In genomic region chr6:124925173-124925793, GRCm38 (mm10) we compare ENCODE assay signal across 11 mouse cellular contexts. TPM values are rescaled to one million over a fixed set of nuclear protein-coding genes. Genes with fewer than 3 reads are reported as not detected.
DNase-seq lines count a peak whose midpoint lies in the region; ATAC-seq and TF ChIP-seq lines count a peak whose summit lies in the region.
"Had no signal": no experiment of that assay in that cellular context is flagged by ENCODE, and none has a peak within 500 bp of the region (broad histone marks: within the 10 kb centered on the region; RNA-seq: fewer than 3 reads in every experiment).

No protein-coding gene starts in this region.

- H3K36me3 ChIP-seq in forebrain, embryonic 10.5 days (replicated peaks): no peaks in the 10 kb centered on the region
- H3K36me3 ChIP-seq in forebrain, embryonic 13.5 days (ENCODE audit: poor library complexity, severe bottlenecking): no peaks in the 10 kb centered on the region
- H3K36me3 ChIP-seq in E14TG2a.4 (ENCODE audit: insufficient read depth, low read length): no peaks in the 10 kb centered on the region
- no peaks in the 10 kb centered on the region for H3K36me3 ChIP-seq in intestine, postnatal 0 days (ENCODE audit: control insufficient read depth, insufficient read depth)
- H3K36me3 ChIP-seq in liver, embryonic 13.5 days: no peaks in the 10 kb centered on the region

- H3K4me3 ChIP-seq in forebrain, embryonic 10.5 days: no peak overlapping the region
- no peak overlapping the region for H3K4me3 ChIP-seq in forebrain, embryonic 13.5 days
- H3K4me3 ChIP-seq in E14TG2a.4 (replicated peaks; ENCODE audit: low read length): peak overlapping the region; percentile 3; the same call in 1 of the 2 replicates
- no peak overlapping the region for H3K4me3 ChIP-seq in intestine, postnatal 0 days (ENCODE audit: low read depth, low read length)
- no peak overlapping the region; the same call in 1 of the 2 replicates for H3K4me3 ChIP-seq in liver, embryonic 13.5 days (replicated peaks)

- no peak for ATAC-seq in forebrain, embryonic 13.5 days
- ATAC-seq in intestine, postnatal 0 days: peak; percentile 44
- ATAC-seq in liver, embryonic 13.5 days (ENCODE audit: low read depth): no peak
- ATAC-seq: activated CD4-positive, CD25-positive, alpha-beta regulatory T cell, adult 4 months; forebrain, embryonic 16.5 days had no signal

- peaks cover 42% of the 10 kb centered on the region for H3K4me1 ChIP-seq in forebrain, embryonic 10.5 days
- peaks cover 34% of the 10 kb centered on the region for H3K4me1 ChIP-seq in forebrain, embryonic 13.5 days
- H3K4me1 ChIP-seq in E14TG2a.4 (replicated peaks; ENCODE audit: low read depth, low read length): peaks cover 61% of the 10 kb centered on the region
- H3K4me1 ChIP-seq in intestine, postnatal 0 days (replicated peaks; ENCODE audit: control insufficient read depth, insufficient read depth, low read length): peaks cover 8% of the 10 kb centered on the region; the same call in 1 of the 2 replicates
- H3K4me1 ChIP-seq in liver, embryonic 13.5 days (replicated peaks): peaks cover 23% of the 10 kb centered on the region

- no peaks in the 10 kb centered on the region for H3K27me3 ChIP-seq in forebrain, embryonic 10.5 days (ENCODE audit: poor library complexity, severe bottlenecking)
- H3K27me3 ChIP-seq in forebrain, embryonic 13.5 days: no peaks in the 10 kb centered on the region
- H3K27me3 ChIP-seq in E14TG2a.4 (ENCODE audit: insufficient read depth, low read length): no peaks in the 10 kb centered on the region
- H3K27me3 ChIP-seq in intestine, postnatal 0 days (replicated peaks; ENCODE audit: control insufficient read depth, insufficient read depth, low read length): no peaks in the 10 kb centered on the region
- H3K27me3 ChIP-seq in liver, embryonic 13.5 days: peaks cover 22% of the 10 kb centered on the region

- no peak for DNase-seq in forebrain, embryonic 10.5 days (ENCODE audit: extremely low spot score, low spot score)
- no peak for DNase-seq in liver, embryonic 13.5 days
- DNase-seq in urinary bladder, adult 18-20 months (ENCODE audit: low spot score in 2 of 2): no peak
- no peak for DNase-seq in right cerebral cortex, postnatal 4 days
- no peak for DNase-seq in left cerebral cortex, adult 18-20 months (ENCODE audit: low spot score in 2 of 2)
- DNase-seq: cerebellum, adult 2 months had no signal

- no peaks in the 10 kb centered on the region for H3K9me3 ChIP-seq in forebrain, embryonic 10.5 days
- H3K9me3 ChIP-seq in forebrain, embryonic 13.5 days (replicated peaks): no peaks in the 10 kb centered on the region
- H3K9me3 ChIP-seq in E14TG2a.4 (ENCODE audit: low read length): no peaks in the 10 kb centered on the region
- no peaks in the 10 kb centered on the region for H3K9me3 ChIP-seq in intestine, postnatal 0 days (ENCODE audit: control insufficient read depth)
- no peaks in the 10 kb centered on the region for H3K9me3 ChIP-seq in liver, embryonic 13.5 days (replicated peaks)

- 43% methylated on average over 12 of the region's 12 CpGs for WGBS in forebrain, embryonic 10.5 days
- 38% methylated on average over 12 of the region's 12 CpGs for WGBS in forebrain, embryonic 13.5 days
- 12% methylated on average over 12 of the region's 12 CpGs for WGBS in intestine, postnatal 0 days
- WGBS in liver, embryonic 13.5 days (ENCODE audit: insufficient replicate concordance): 40% methylated on average over 12 of the region's 12 CpGs

- H3K4me2 ChIP-seq in forebrain, embryonic 13.5 days: no peak overlapping the region
- peak overlapping the region; percentile 53 for H3K4me2 ChIP-seq in intestine, postnatal 0 days (replicated peaks; ENCODE audit: low read depth)
- peak overlapping the region; percentile 19; the same call in 1 of the 2 replicates for H3K4me2 ChIP-seq in liver, embryonic 13.5 days

- H3K27ac ChIP-seq in forebrain, embryonic 10.5 days: 0 out of 2 replicates have a peak overlapping the region, but pooled peaks have one; percentile 31
- H3K27ac ChIP-seq in forebrain, embryonic 13.5 days: no peak overlapping the region
- H3K27ac ChIP-seq in intestine, postnatal 0 days (ENCODE audit: low read depth, low read length): peak overlapping the region; percentile 68
- peak overlapping the region; percentile 50 for H3K27ac ChIP-seq in liver, embryonic 13.5 days

- no peak overlapping the region for H3K9ac ChIP-seq in forebrain, embryonic 13.5 days
- H3K9ac ChIP-seq in intestine, postnatal 0 days (ENCODE audit: low read depth, low read length): 0 out of 2 replicates have a peak overlapping the region, but pooled peaks have one; percentile 37
- H3K9ac ChIP-seq in liver, embryonic 13.5 days: no peak overlapping the region

- TF ChIP-seq CTCF in E14TG2a.4 (conservative IDR thresholded peaks at IDR 0.05; ENCODE audit: low read length): no peak
- TF ChIP-seq CTCF in intestine, postnatal 0 days (IDR thresholded peaks at IDR 0.05; ENCODE audit: low read depth): peak; percentile 56

RNA-seq across cellular contexts. Expression of gene Ptms, which starts 5.4 kb away (rescaled TPM):
- polyA plus RNA-seq in forebrain, embryonic 10.5 days (2016; fragmentation: Nextera tagmentation; extraction: Ambion mirVana): 218 and 224 TPM in 2 replicates
- 588 and 626 TPM in 2 replicates for polyA plus RNA-seq in forebrain, embryonic 13.5 days (2015; fragmentation: Nextera tagmentation; extraction: Ambion mirVana)
- 167 and 169 TPM in 2 replicates for polyA plus RNA-seq in intestine, postnatal 0 days (2015; fragmentation: Nextera tagmentation; extraction: Ambion mirVana)
- 42.3 and 47.6 TPM in 2 replicates for polyA plus RNA-seq in liver, embryonic 13.5 days (2015; fragmentation: Nextera tagmentation; extraction: Ambion mirVana)
- total RNA-seq in left cerebral cortex, adult 18-20 months (2021): 100 to 1,000 TPM; 895 to 902 TPM

RNA-seq across cellular contexts. Expression of gene Mlf2, which starts 5.9 kb away (rescaled TPM):
- 388 and 398 TPM in 2 replicates for polyA plus RNA-seq in forebrain, embryonic 10.5 days (2016; fragmentation: Nextera tagmentation; extraction: Ambion mirVana)
- 398 and 409 TPM in 2 replicates for polyA plus RNA-seq in forebrain, embryonic 13.5 days (2015; fragmentation: Nextera tagmentation; extraction: Ambion mirVana)
- 265 and 269 TPM in 2 replicates for polyA plus RNA-seq in intestine, postnatal 0 days (2015; fragmentation: Nextera tagmentation; extraction: Ambion mirVana)
- 129 and 134 TPM in 2 replicates for polyA plus RNA-seq in liver, embryonic 13.5 days (2015; fragmentation: Nextera tagmentation; extraction: Ambion mirVana)
- total RNA-seq in left cerebral cortex, adult 18-20 months (2021): 100 to 1,000 TPM; 626 to 639 TPM

RNA-seq across cellular contexts. Expression of gene Lag3, which starts 13.8 kb away (rescaled TPM):
- polyA plus RNA-seq in forebrain, embryonic 10.5 days (2016; fragmentation: Nextera tagmentation; extraction: Ambion mirVana): 0.76 and 0.88 TPM in 2 replicates
- polyA plus RNA-seq in forebrain, embryonic 13.5 days (2015; fragmentation: Nextera tagmentation; extraction: Ambion mirVana): 1.3 and 1.9 TPM in 2 replicates
- 1.6 and 1.7 TPM in 2 replicates for polyA plus RNA-seq in intestine, postnatal 0 days (2015; fragmentation: Nextera tagmentation; extraction: Ambion mirVana)
- polyA plus RNA-seq in liver, embryonic 13.5 days (2015; fragmentation: Nextera tagmentation; extraction: Ambion mirVana): 0.14 and 0.18 TPM in 2 replicates
- total RNA-seq in left cerebral cortex, adult 18-20 months (2021): 1 to 10 TPM; 2.6 to 3.2 TPM

RNA-seq across cellular contexts. Expression of gene Cd4, which starts 37.3 kb away (rescaled TPM):
- 0.17 TPM in 1 of 2 replicates, not detected in the other for polyA plus RNA-seq in forebrain, embryonic 10.5 days (2016; fragmentation: Nextera tagmentation; extraction: Ambion mirVana)
- 0.08 TPM in 2 replicates for polyA plus RNA-seq in forebrain, embryonic 13.5 days (2015; fragmentation: Nextera tagmentation; extraction: Ambion mirVana)
- polyA plus RNA-seq in intestine, postnatal 0 days (2015; fragmentation: Nextera tagmentation; extraction: Ambion mirVana): 0.75 and 0.83 TPM in 2 replicates
- polyA plus RNA-seq in liver, embryonic 13.5 days (2015; fragmentation: Nextera tagmentation; extraction: Ambion mirVana): 0.17 TPM in 1 of 2 replicates, not detected in the other
- 1 to 10 TPM; 4.2 to 8.6 TPM for total RNA-seq in left cerebral cortex, adult 18-20 months (2021)

RNA-seq across cellular contexts. Expression of gene Cops7a, which starts 40.1 kb away (rescaled TPM):
- polyA plus RNA-seq in forebrain, embryonic 10.5 days (2016; fragmentation: Nextera tagmentation; extraction: Ambion mirVana): 136 and 143 TPM in 2 replicates
- 89.0 and 99.3 TPM in 2 replicates for polyA plus RNA-seq in forebrain, embryonic 13.5 days (2015; fragmentation: Nextera tagmentation; extraction: Ambion mirVana)
- polyA plus RNA-seq in intestine, postnatal 0 days (2015; fragmentation: Nextera tagmentation; extraction: Ambion mirVana): 105 and 110 TPM in 2 replicates
- 67.3 and 77.6 TPM in 2 replicates for polyA plus RNA-seq in liver, embryonic 13.5 days (2015; fragmentation: Nextera tagmentation; extraction: Ambion mirVana)
- total RNA-seq in left cerebral cortex, adult 18-20 months (2021): 100 to 1,000 TPM; 168 TPM
